Mouse (Mus musculus) heart, postnatal 0 days (tissue): Measurements from ENCODE around the gene Akap8l. TPM values are rescaled to one million over a fixed set of nuclear protein-coding genes. Genes with fewer than 3 reads are reported as not detected.
A peak's percentile ranks its signal among the peaks of the same experiment; 100 is the strongest.

Source experiments
- ATAC-seq: fragments of 200-750 bp; cut with Nextera tagmentation; 2 replicates; pipeline ENCODE4 v1.8.0; 2017; ENCODE audit warnings: low read depth, moderate number of reproducible peaks, moderate library complexity; ENCODE audit not compliant: insufficient read depth
- DNase-seq: peaks from one replicate; pipeline ENCODE4 v3.0.0-alpha.2; 2016; ENCODE audit warnings: low spot score
- H3K27ac ChIP-seq: fragments of 300-500 bp; sonication (generic); 2 replicates; pipeline ENCODE4 v1.5.1; 2014; ENCODE audit warnings: low read depth, mild to moderate bottlenecking
- H3K27me3 ChIP-seq: fragments of 300-500 bp; sonication (generic); 2 replicates; pipeline ENCODE4 v1.6.1; 2014; ENCODE audit warnings: low read length, mixed read lengths; ENCODE audit not compliant: control insufficient read depth, insufficient read depth
- H3K36me3 ChIP-seq: fragments of 300-500 bp; sonication (generic); replicated peaks from 2 replicates; pipeline ENCODE4 v1.6.1; 2014; ENCODE audit warnings: low read length, mixed read lengths; ENCODE audit not compliant: control insufficient read depth, insufficient read depth
- H3K4me1 ChIP-seq: fragments of 300-500 bp; sonication (generic); 2 replicates; pipeline ENCODE4 v1.6.1; 2014; ENCODE audit warnings: antibody characterized with exemption; ENCODE audit not compliant: control insufficient read depth, insufficient read depth
- H3K4me2 ChIP-seq: fragments of 300-500 bp; sonication (generic); 2 replicates; pipeline ENCODE4 v1.6.1; 2014; ENCODE audit warnings: low read depth, mild to moderate bottlenecking, low read length, moderate library complexity
- H3K4me3 ChIP-seq: fragments of 300-500 bp; sonication (generic); 2 replicates; pipeline ENCODE4 v1.5.1; 2014; ENCODE audit warnings: low read depth, low read length
- H3K9ac ChIP-seq: fragments of 300-500 bp; sonication (generic); replicated peaks from 2 replicates; pipeline ENCODE4 v1.6.1; 2014; ENCODE audit warnings: low read depth, low read length, mixed read lengths
- H3K9me3 ChIP-seq: fragments of 300-500 bp; sonication (generic); replicated peaks from 2 replicates; pipeline ENCODE4 v1.6.1; 2016; ENCODE audit warnings: low read length; ENCODE audit not compliant: control insufficient read depth
- CTCF ChIP-seq: IDR thresholded peaks from 2 replicates; pipeline ENCODE4 v1.5.1; 2016; ENCODE audit warnings: antibody characterized with exemption, control low read depth, low read depth
- EP300 ChIP-seq: IDR thresholded peaks from 2 replicates; pipeline ENCODE4 v1.6.1; 2016; ENCODE audit warnings: antibody characterized with exemption, low read depth
- WGBS: fragments of 180-500 bp; shearing (Covaris S2); extraction: QIAGEN DNeasy Blood & Tissue Kit; methylation state at CpG from one replicate; pipeline ENCODE4 v1.1.7; 2014; 5-methylcytosine and 5-hydroxymethylcytosine counted together
- polyA plus RNA-seq: library from polyadenylated mRNA; unstranded; fragments of >200 nt; fragmentation: Nextera tagmentation; extraction: Ambion mirVana; gene quantifications from 2 replicates; pipeline ENCODE4 v1.2.1, GENCODE M21; 2015
- total RNA-seq: library from RNA; depleted of rRNA; stranded (reverse); fragments of >200 nt; gene quantifications from 2 replicates; pipeline ENCODE4 v1.2.3, GENCODE M21; 2014; ENCODE audit warnings: low replicate concordance

Gene Akap8l
- total and polyA plus RNA-seq, 2 experiments from 2014 or later = 66.4 to 80.6 TPM

- Histone ChIP-seq H3K4me3 (no peak overlapping the region), H3K27ac (no peak overlapping the region), H3K36me3 (0 out of 2 replicates have a peak, but pooled peaks cover 3% of the 10 kb centered on the region), H3K9ac (no peak overlapping the region), H3K9me3 (no peaks in the 10 kb centered on the region), H3K4me1 (no peaks in the 10 kb centered on the region), H3K27me3 (no peaks in the 10 kb centered on the region), H3K4me2 (no peak overlapping the region)
- ATAC-seq (no peak), DNase-seq (no peak)
- no peak for TF ChIP-seq CTCF
- TF ChIP-seq EP300 = no peak
- 74% methylated on average over 9 of the region's 9 CpGs for WGBS
Measured at GRCm38 (mm10) chr17:32377137-32377536, 26.7 kb upstream of the Akap8l start.

DNA sequence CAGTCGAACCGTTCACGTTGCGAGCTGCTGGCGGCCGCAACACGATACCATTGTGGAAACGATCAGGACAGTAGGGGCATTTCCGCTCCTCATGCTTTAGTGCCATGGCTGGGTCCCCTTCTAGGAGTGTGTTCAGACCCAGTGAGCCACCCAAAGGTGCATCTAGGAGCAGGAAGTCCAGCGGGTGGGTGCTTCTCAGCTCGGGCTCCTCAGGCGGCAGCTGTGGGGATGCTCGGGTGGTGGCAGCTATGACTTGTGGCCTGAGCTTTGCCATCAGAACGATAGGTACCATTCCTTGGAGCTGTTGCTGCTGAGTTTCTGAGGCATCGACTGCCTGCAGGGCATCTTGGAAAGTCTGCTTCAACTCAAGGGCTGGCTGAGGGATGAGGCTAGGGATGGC is 26.1 kb upstream of the Akap8l start:
- no peak overlapping the region for H3K9ac ChIP-seq
- DNase-seq = no peak
- H3K4me1 ChIP-seq = no peaks in the 10 kb centered on the region
- no peak overlapping the region for H3K4me2 ChIP-seq
- ATAC-seq = no peak
- H3K36me3 ChIP-seq = 0 out of 2 replicates have a peak, but pooled peaks cover 3% of the 10 kb centered on the region
- no peak overlapping the region for H3K4me3 ChIP-seq
- no peak for TF ChIP-seq CTCF
- no peak for TF ChIP-seq EP300
- 93% methylated on average over 15 of the region's 15 CpGs for WGBS
- H3K27ac ChIP-seq = no peak overlapping the region
- no peaks in the 10 kb centered on the region for H3K9me3 ChIP-seq
- H3K27me3 ChIP-seq = no peaks in the 10 kb centered on the region

DNA sequence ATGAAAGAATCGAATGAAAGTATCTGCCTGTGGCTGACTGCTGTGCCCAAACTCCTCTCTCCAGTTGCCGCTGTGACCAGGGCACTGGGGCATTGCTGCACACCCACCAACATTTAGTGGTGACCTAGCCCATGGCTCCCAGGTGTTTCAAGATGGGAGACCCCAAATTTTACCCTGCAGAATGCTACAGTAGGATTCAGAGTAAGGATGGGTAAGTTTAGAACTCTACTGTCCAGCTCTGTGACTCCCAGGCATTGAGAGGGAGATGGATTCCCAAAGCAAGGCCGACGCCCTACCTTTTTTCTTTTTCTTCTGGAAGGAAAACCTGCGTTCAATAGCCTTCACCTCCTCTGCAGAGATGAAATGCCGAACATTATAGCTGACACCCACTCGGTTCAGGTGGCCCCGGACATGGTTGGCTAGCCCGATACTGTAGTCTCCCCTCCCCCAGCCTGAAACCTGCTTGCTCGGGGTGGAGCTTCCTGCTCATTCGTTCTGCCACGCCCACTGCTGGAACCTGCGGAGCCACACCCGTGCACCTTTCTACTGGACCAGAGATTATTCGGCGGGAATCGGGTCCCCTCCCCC is 18.7 kb upstream of the Akap8l start:
- DNase-seq = no peak
- WGBS = 28% methylated on average over 11 of the region's 17 CpGs
- Histone ChIP-seq H3K9me3 (no peaks in the 10 kb centered on the region), H3K4me2 (peak overlapping the region; percentile 46; the same call in 1 of the 2 replicates), H3K9ac (no peak overlapping the region), H3K36me3 (no peaks in the 10 kb centered on the region), H3K27me3 (no peaks in the 10 kb centered on the region), H3K4me1 (peaks cover 9% of the 10 kb centered on the region; the same call in 1 of the 2 replicates), H3K27ac (no peak overlapping the region), H3K4me3 (peak overlapping the region; percentile 17; the same call in 1 of the 2 replicates)
- no peak for TF ChIP-seq CTCF
- TF ChIP-seq EP300 = no peak
- no peak for ATAC-seq

- DNase-seq (no peak), ATAC-seq (no peak)
- no peaks in the 10 kb centered on the region for H3K27me3 ChIP-seq
- 85% methylated on average over 11 of the region's 11 CpGs for WGBS
- H3K4me2 ChIP-seq = no peak overlapping the region
- no peak overlapping the region for H3K9ac ChIP-seq
- H3K36me3 ChIP-seq = no peaks in the 10 kb centered on the region
- TF ChIP-seq EP300 = no peak
- TF ChIP-seq CTCF = no peak
- no peaks in the 10 kb centered on the region for H3K9me3 ChIP-seq
- H3K27ac ChIP-seq = no peak overlapping the region
- H3K4me1 ChIP-seq = peaks cover 17% of the 10 kb centered on the region; the same call in 1 of the 2 replicates
- no peak overlapping the region for H3K4me3 ChIP-seq
Measured at GRCm38 (mm10) chr17:32367706-32368105, 17.3 kb upstream of the Akap8l start.

DNA sequence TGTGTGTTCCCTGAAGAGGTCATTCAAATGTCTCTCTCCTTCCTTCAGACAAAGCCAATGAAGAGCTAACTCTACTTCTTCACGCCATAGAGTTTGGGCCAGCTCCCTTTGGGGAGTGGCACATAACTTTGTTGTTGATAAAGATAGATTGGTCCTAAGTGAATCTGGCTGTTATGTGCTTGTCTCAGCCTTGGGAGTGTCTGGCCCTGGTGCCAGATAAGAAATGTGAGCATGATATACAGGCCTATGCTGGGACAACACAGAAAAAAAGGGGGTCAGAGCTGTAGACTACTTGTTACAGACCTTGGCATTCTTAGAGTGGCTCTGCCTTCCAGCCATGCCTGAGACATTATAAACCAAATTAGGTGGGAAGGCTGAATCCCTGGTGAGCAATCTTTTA is 14.9 kb upstream of the Akap8l start:
- no peak overlapping the region for H3K27ac ChIP-seq
- H3K4me1 ChIP-seq = peaks cover 17% of the 10 kb centered on the region; the same call in 1 of the 2 replicates
- peaks cover 15% of the 10 kb centered on the region for H3K36me3 ChIP-seq
- no peaks in the 10 kb centered on the region for H3K9me3 ChIP-seq
- no peak for TF ChIP-seq EP300
- TF ChIP-seq CTCF = no peak
- ATAC-seq (no peak), DNase-seq (no peak)
- WGBS = 55% methylated on average over 1 of the region's 1 CpGs
- no peak overlapping the region for H3K4me2 ChIP-seq
- H3K4me3 ChIP-seq = no peak overlapping the region
- no peak overlapping the region for H3K9ac ChIP-seq
- H3K27me3 ChIP-seq = no peaks in the 10 kb centered on the region

DNA sequence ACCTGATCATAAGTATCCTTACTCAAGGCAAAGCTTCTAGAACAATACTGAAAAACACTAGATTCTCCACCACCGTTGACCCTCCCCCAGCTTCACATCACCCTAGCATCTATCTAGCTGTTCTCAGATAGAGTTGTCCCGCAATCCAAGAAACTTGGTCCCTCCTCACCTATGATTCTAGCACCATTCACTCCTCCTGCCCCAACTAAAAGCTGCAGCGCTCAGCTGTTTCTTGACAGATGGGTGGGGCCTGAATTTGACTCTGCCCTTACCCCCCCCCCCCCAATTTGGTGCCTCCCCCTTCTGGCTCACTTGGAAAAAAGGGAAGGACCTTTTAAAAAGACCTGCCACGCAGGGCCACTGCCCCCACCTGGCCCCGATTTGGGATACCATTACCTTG is 14.4 kb upstream of the Akap8l start:
- Histone ChIP-seq H3K4me1 (peaks cover 17% of the 10 kb centered on the region; the same call in 1 of the 2 replicates), H3K4me3 (peak overlapping the region; percentile 92), H3K4me2 (peak overlapping the region; percentile 84), H3K9ac (peak overlapping the region; percentile 94; the same call in 1 of the 2 replicates), H3K27ac (peak overlapping the region; percentile 64), H3K9me3 (no peaks in the 10 kb centered on the region), H3K27me3 (no peaks in the 10 kb centered on the region), H3K36me3 (peaks cover 19% of the 10 kb centered on the region)
- no peak for ATAC-seq
- WGBS = 58% methylated on average over 5 of the region's 5 CpGs
- TF ChIP-seq EP300 (no peak), CTCF (no peak)
- no peak for DNase-seq
